9 mouse cellular contexts compared by ENCODE assay signal in the genomic region with DNA sequence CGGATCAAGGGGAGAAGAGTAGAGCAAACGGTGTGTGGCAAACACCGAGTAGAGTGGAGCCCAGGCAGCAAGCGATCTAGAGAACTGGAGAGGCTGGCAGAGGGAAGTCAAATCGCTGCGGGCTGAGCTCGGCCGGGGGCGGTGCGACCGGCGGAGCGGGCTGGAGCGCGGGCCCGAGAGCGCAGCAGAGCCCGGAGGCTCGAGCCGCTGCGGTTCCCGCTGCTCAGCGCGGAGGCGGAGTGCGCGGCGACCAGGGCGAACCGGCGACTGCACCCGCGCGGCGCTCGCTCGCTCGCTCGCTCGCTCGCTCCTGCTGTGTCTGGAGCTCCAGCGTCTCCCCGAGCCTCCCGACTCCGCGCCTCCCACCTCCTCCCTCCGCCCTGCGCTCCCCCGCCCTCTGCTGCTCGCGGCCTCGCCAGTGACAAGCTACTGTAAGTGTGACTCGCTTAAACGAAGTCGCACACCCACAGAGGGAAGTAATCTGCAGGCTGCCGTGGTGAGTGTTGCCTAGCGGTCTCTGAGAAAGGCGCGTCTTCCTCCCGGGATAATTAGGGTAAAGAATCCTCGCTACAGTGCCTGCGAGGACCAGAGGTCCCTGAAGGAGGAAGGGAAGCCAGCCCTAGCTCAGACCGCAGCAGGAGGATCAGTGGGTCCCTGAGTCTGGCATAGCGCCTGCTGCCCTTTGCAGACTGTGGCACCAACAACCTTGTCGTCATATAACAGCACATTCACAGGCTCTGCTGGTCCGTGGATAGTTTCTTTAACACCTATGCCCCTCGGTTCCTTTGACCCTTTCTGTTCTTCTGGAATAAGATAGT. TPM values are rescaled to one million over a fixed set of nuclear protein-coding genes. Genes with fewer than 3 reads are reported as not detected.
DNase-seq lines count a peak whose midpoint lies in the region; ATAC-seq and TF ChIP-seq lines count a peak whose summit lies in the region.
"Had no signal": no experiment of that assay in that cellular context is flagged by ENCODE, and none has a peak within 500 bp of the region (broad histone marks: within the 10 kb centered on the region; RNA-seq: fewer than 3 reads in every experiment).

A gene (minus strand): TSS at position 321 of the 818 bp plus-strand sequence.

- H3K36me3 ChIP-seq in heart, adult 2 months (ENCODE audit: control insufficient read depth, insufficient read depth, low read length) = no peaks in the 10 kb centered on the region
- no peaks in the 10 kb centered on the region for H3K36me3 ChIP-seq in heart, embryonic 13.5 days
- no peaks in the 10 kb centered on the region for H3K36me3 ChIP-seq in kidney, postnatal 0 days (ENCODE audit: insufficient read depth, low read length)
- H3K36me3 ChIP-seq in midbrain, postnatal 0 days (ENCODE audit: insufficient read depth, low read length) = no peaks in the 10 kb centered on the region
- H3K36me3 ChIP-seq in testis, adult 2 months (ENCODE audit: control insufficient read depth, insufficient read depth, low read length) = no peaks in the 10 kb centered on the region

- no peak for TF ChIP-seq EP300 in heart, adult 2 months (IDR thresholded peaks at IDR 0.05; ENCODE audit: insufficient read depth, low read depth, low read length)

- TF ChIP-seq CTCF in heart, adult 2 months (IDR thresholded peaks at IDR 0.05) = no peak
- peak; percentile 19; the same call in 1 of the 2 replicates for TF ChIP-seq CTCF in kidney, postnatal 0 days (IDR thresholded peaks at IDR 0.05; ENCODE audit: low read depth)
- peak; percentile 38 for TF ChIP-seq CTCF in midbrain, postnatal 0 days (IDR thresholded peaks at IDR 0.05)
- TF ChIP-seq CTCF in testis, adult 2 months (IDR thresholded peaks at IDR 0.05; ENCODE audit: control insufficient read depth, insufficient read depth, insufficient replicate concordance, low read depth, low read length) = no peak

- peak within 1 kb of the TSS; percentile 99 for H3K4me2 ChIP-seq in heart, embryonic 13.5 days
- H3K4me2 ChIP-seq in kidney, postnatal 0 days (ENCODE audit: low read length) = peak within 1 kb of the TSS; percentile 81
- H3K4me2 ChIP-seq in midbrain, postnatal 0 days (ENCODE audit: low read depth, low read length, poor library complexity, severe bottlenecking) = peak within 1 kb of the TSS; percentile 82

- no peak within 1 kb of the TSS for H3K27ac ChIP-seq in heart, adult 2 months
- H3K27ac ChIP-seq in heart, embryonic 13.5 days (replicated peaks) = no peak within 1 kb of the TSS
- no peak within 1 kb of the TSS for H3K27ac ChIP-seq in kidney, postnatal 0 days
- H3K27ac ChIP-seq in midbrain, postnatal 0 days (ENCODE audit: low read depth, low read length) = peak within 1 kb of the TSS; percentile 77
- H3K27ac ChIP-seq in testis, adult 2 months (ENCODE audit: control insufficient read depth, insufficient read depth, low read depth, low read length) = no peak within 1 kb of the TSS

- H3K27me3 ChIP-seq in heart, adult 2 months (ENCODE audit: control insufficient read depth, insufficient read depth, low read length) = peaks cover 4% of the 10 kb centered on the region
- H3K27me3 ChIP-seq in heart, embryonic 13.5 days (replicated peaks) = peaks cover 35% of the 10 kb centered on the region
- peaks cover 27% of the 10 kb centered on the region for H3K27me3 ChIP-seq in kidney, postnatal 0 days (ENCODE audit: insufficient read depth, low read length)
- H3K27me3 ChIP-seq in midbrain, postnatal 0 days (ENCODE audit: insufficient read depth, low read length) = no peaks in the 10 kb centered on the region
- H3K27me3 ChIP-seq in testis, adult 2 months (ENCODE audit: control insufficient read depth, insufficient read depth, low read length) = no peaks in the 10 kb centered on the region; the same call in 1 of the 2 replicates

- H3K4me3 ChIP-seq in heart, adult 2 months = peak within 1 kb of the TSS; percentile 40
- H3K4me3 ChIP-seq in heart, embryonic 13.5 days = peak within 1 kb of the TSS; percentile 67
- H3K4me3 ChIP-seq in kidney, postnatal 0 days (replicated peaks; ENCODE audit: low read depth, low read length) = peak within 1 kb of the TSS; percentile 45
- peak within 1 kb of the TSS; percentile 64 for H3K4me3 ChIP-seq in midbrain, postnatal 0 days (ENCODE audit: low read depth, low read length)
- H3K4me3 ChIP-seq in testis, adult 2 months (ENCODE audit: control insufficient read depth, low read depth, low read length) = peak within 1 kb of the TSS; percentile 68

- DNase-seq in heart, adult 2 months = peak; percentile 26 to 42
- DNase-seq in heart, adult 8-10 months (ENCODE audit: low spot score) = no peak
- peak; percentile 84 for DNase-seq in embryo, embryonic 9.5 days (ENCODE audit: extremely low spot score)
- DNase-seq in kidney, postnatal 0 days (ENCODE audit: low spot score) = peak; percentile 66
- peak; percentile 57 for DNase-seq in liver
- peak; percentile 85 for DNase-seq in midbrain, postnatal 0 days (ENCODE audit: low spot score)

- TF ChIP-seq POLR2A in heart, adult 2 months (IDR thresholded peaks at IDR 0.05; ENCODE audit: insufficient read depth, low read depth, low read length) = no peak
- no peak for TF ChIP-seq POLR2A in testis, adult 2 months (IDR thresholded peaks at IDR 0.05; ENCODE audit: control insufficient read depth, low read depth, low read length)

- no peaks in the 10 kb centered on the region for H3K79me2 ChIP-seq in heart, adult 2 months (replicated peaks; ENCODE audit: control insufficient read depth, insufficient read depth, low read length)

- H3K9ac ChIP-seq in heart, adult 2 months (ENCODE audit: low read depth, low read length) = 0 out of 2 replicates have a peak within 1 kb of the TSS, but pooled peaks have one; percentile 44
- peak within 1 kb of the TSS; percentile 79 for H3K9ac ChIP-seq in heart, embryonic 13.5 days
- H3K9ac ChIP-seq in kidney, postnatal 0 days (ENCODE audit: low read depth, low read length) = no peak within 1 kb of the TSS
- H3K9ac ChIP-seq in midbrain, postnatal 0 days (replicated peaks; ENCODE audit: low read length, poor library complexity, severe bottlenecking) = peak within 1 kb of the TSS; percentile 70

- H3K4me1 ChIP-seq in heart, adult 2 months (ENCODE audit: control insufficient read depth, insufficient read depth, low read length) = no peaks in the 10 kb centered on the region
- H3K4me1 ChIP-seq in heart, embryonic 13.5 days = peaks cover 13% of the 10 kb centered on the region; the same call in 1 of the 2 replicates
- H3K4me1 ChIP-seq in kidney, postnatal 0 days (replicated peaks; ENCODE audit: insufficient read depth, low read length) = no peaks in the 10 kb centered on the region
- H3K4me1 ChIP-seq in midbrain, postnatal 0 days (ENCODE audit: insufficient read depth, low read length) = 0 out of 2 replicates have a peak, but pooled peaks cover 3% of the 10 kb centered on the region
- peaks cover 5% of the 10 kb centered on the region for H3K4me1 ChIP-seq in testis, adult 2 months (ENCODE audit: control insufficient read depth, insufficient read depth, low read length)

- WGBS in heart, adult 2 months = 1% methylated on average over 67 of the region's 67 CpGs
- 3% methylated on average over 49 of the region's 67 CpGs for WGBS in heart, embryonic 13.5 days
- 1% methylated on average over 50 of the region's 67 CpGs for WGBS in kidney, postnatal 0 days
- under 1% methylated on average over 63 of the region's 67 CpGs for WGBS in midbrain, postnatal 0 days

- no peaks in the 10 kb centered on the region for H3K9me3 ChIP-seq in heart, embryonic 13.5 days
- no peaks in the 10 kb centered on the region for H3K9me3 ChIP-seq in kidney, postnatal 0 days (replicated peaks; ENCODE audit: low read length)
- H3K9me3 ChIP-seq in midbrain, postnatal 0 days (ENCODE audit: low read length) = no peaks in the 10 kb centered on the region

- intact Hi-C loops in heart, adult 2 months (cut with DNase I) = no loop called here

- peak; percentile 73; the same call in 1 of the 2 replicates for ATAC-seq in heart, embryonic 13.5 days (ENCODE audit: extremely low read depth, insufficient number of reproducible peaks, low FRiP score, low TSS enrichment)
- peak; percentile 89 for ATAC-seq in kidney, postnatal 0 days (replicated peaks; ENCODE audit: low FRiP score, low read depth)
- peak; percentile 91 for ATAC-seq in midbrain, postnatal 0 days (ENCODE audit: low FRiP score)

RNA-seq across cellular contexts. Expression of the gene that starts here (rescaled TPM):
- under 1 TPM in 1 of 2 experiments, not detected in 1; 0.07 TPM for total RNA-seq in heart, adult 2 months (2021)
- 0.03 and 0.04 TPM in 2 replicates for polyA plus RNA-seq in heart, adult 2 months (2012; rRNA removed)
- under 1 TPM in 3 of 4 experiments, not detected in 1; 0.03 to 0.12 (median 0.06) TPM for total RNA-seq in heart, adult 8-10 months (2022)
- 0.84 and 0.91 TPM in 2 replicates for polyA plus RNA-seq in heart, embryonic 13.5 days (2015; fragmentation: Nextera tagmentation; extraction: Ambion mirVana)
- 0.09 and 0.12 TPM in 2 replicates for polyA plus RNA-seq in kidney, postnatal 0 days (2015; fragmentation: Nextera tagmentation; extraction: Ambion mirVana)
- total RNA-seq in midbrain, postnatal 0 days (2014; rRNA removed) = 53.9 and 66.1 TPM in 2 replicates
- 50.0 and 61.3 TPM in 2 replicates for polyA plus RNA-seq in midbrain, postnatal 0 days (2015; fragmentation: Nextera tagmentation; extraction: Ambion mirVana)
- polyA plus RNA-seq in testis, adult 2 months (2012; rRNA removed) = 0.02 and 0.04 TPM in 2 replicates
- polyA plus RNA-seq: C2C12 had no signal

Comparison
In these comparisons a context has a peak if more than half of its experiments do, and no peak if none do; other contexts are left out.
1. RNA of the gene that starts here (total RNA-seq): 53.9 to 66.1 TPM in midbrain, postnatal 0 days; 0.07 TPM in heart, adult 2 months and 0.03 to 0.12 TPM in heart, adult 8-10 months; every median in the first group is over 10 times any median in the second.
2. RNA of the gene that starts here (polyA plus RNA-seq): 50.0 to 61.3 TPM in midbrain, postnatal 0 days; 0.84 to 0.91 TPM in heart, embryonic 13.5 days, 0.09 to 0.12 TPM in kidney, postnatal 0 days, 0.03 to 0.04 TPM in heart, adult 2 months and 0.02 to 0.04 TPM in testis, adult 2 months; every median in the first group is over 10 times any median in the second.
3. Peak in DNase-seq, H3K4me3 ChIP-seq and H3K9ac ChIP-seq in heart, adult 2 months; RNA of the gene not detected or under 1 TPM.
4. Peak in ATAC-seq, H3K4me3 ChIP-seq, H3K9ac ChIP-seq and H3K4me2 ChIP-seq in heart, embryonic 13.5 days; RNA of the gene not detected or under 1 TPM.
5. Peak in DNase-seq, ATAC-seq, H3K4me3 ChIP-seq and H3K4me2 ChIP-seq in kidney, postnatal 0 days; RNA of the gene not detected or under 1 TPM.
6. CTCF ChIP-seq: peak in kidney, postnatal 0 days (single experiment) and midbrain, postnatal 0 days (single experiment); none in heart, adult 2 months (single experiment) and testis, adult 2 months (single experiment).
7. Peak in every context shown above with its lines, with median percentiles within 50 percentile points of each other: H3K4me3 ChIP-seq, ATAC-seq and H3K4me2 ChIP-seq.